Mouse (Mus musculus) lung, adult 2 months (tissue): ENCODE data around the gene Npat. TPM values are rescaled to one million over a fixed set of nuclear protein-coding genes. Genes with fewer than 3 reads are reported as not detected.
A peak's percentile ranks its signal among the peaks of the same experiment; 100 is the strongest.

Experiments
- DNase-seq: peaks from one replicate; pipeline ENCODE4 v3.0.0; 2022
- H3K4me1 ChIP-seq: fragments of 200-500 bp; 2 replicates; pipeline ENCODE4 v1.6.1; 2011; ENCODE audit warnings: low read length; ENCODE audit not compliant: control insufficient read depth, insufficient read depth
- H3K4me3 ChIP-seq: fragments of 200-500 bp; replicated peaks from 2 replicates; pipeline ENCODE3; 2011; ENCODE audit warnings: low read depth, mild to moderate bottlenecking, control low read depth, low read length; ENCODE audit errors: extremely low read depth
- CTCF ChIP-seq: fragments of 200-500 bp; IDR thresholded peaks from 2 replicates; pipeline ENCODE4 v1.5.1; 2011; ENCODE audit warnings: mild to moderate bottlenecking, low read length, control low read depth; ENCODE audit not compliant: insufficient read depth
- POLR2A ChIP-seq: fragments of 200-500 bp; IDR thresholded peaks from 2 replicates; pipeline ENCODE4 v1.6.1; 2011; ENCODE audit warnings: low read depth, mild to moderate bottlenecking, control low read depth, low read length, borderline replicate concordance; ENCODE audit errors: extremely low read depth
- WGBS: fragments of 180-500 bp; shearing (Covaris S2); methylation state at CpG from one replicate; pipeline ENCODE4 v1.1.7; 2018; 5-methylcytosine and 5-hydroxymethylcytosine counted together
- polyA plus RNA-seq: library from polyadenylated mRNA; depleted of rRNA; stranded (reverse); fragments of >200 nt; gene quantifications from 2 replicates; pipeline ENCODE4 v1.2.3, GENCODE M21; 2012; rRNA removed

The Npat gene
- polyA plus RNA-seq, result 2.0 and 2.1 TPM in 2 replicates

GRCm38 (mm10) chr9:53536558-53537320, at the start of gene Npat, which contains the start of gene Atm:
TSS of gene Npat (plus strand) at chr9:53537047.
TSS of gene Atm (minus strand) at chr9:53536740.
- DNase-seq, result peak; percentile 97
- Histone ChIP-seq H3K4me3 (peak within 1 kb of the TSS; percentile 92), H3K4me1 (peaks cover 3% of the 10 kb centered on the region)
- TF ChIP-seq CTCF (no peak), POLR2A (peak; percentile 75; the same call in 1 of the 2 replicates)
- WGBS, result under 1% methylated on average over 69 of the region's 69 CpGs

- Histone ChIP-seq H3K4me1 (no peaks in the 10 kb centered on the region), H3K4me3 (no peak overlapping the region)
- no peak for DNase-seq
- WGBS, result 91% methylated on average over 7 of the region's 7 CpGs
- TF ChIP-seq POLR2A (no peak), CTCF (no peak)
Observed at GRCm38 (mm10) chr9:53508053-53508452, 28.8 kb upstream of the Npat start.

- Histone ChIP-seq H3K4me1 (no peaks in the 10 kb centered on the region; the same call in 1 of the 2 replicates), H3K4me3 (no peak overlapping the region)
- no peak for DNase-seq
- TF ChIP-seq POLR2A, result no peak
- no peak for TF ChIP-seq CTCF
Observed at GRCm38 (mm10) chr9:53514091-53514490, 22.8 kb upstream of the Npat start.

- WGBS, result 76% methylated on average over 9 of the region's 9 CpGs
- no peak for DNase-seq
- H3K4me1 ChIP-seq, result no peaks in the 10 kb centered on the region; the same call in 1 of the 2 replicates
Observed at GRCm38 (mm10) chr9:53517373-53518009, 19.4 kb upstream of the Npat start.

GRCm38 (mm10) chr9:53535416-53536320, 1.2 kb upstream of the Npat start:
- TF ChIP-seq CTCF, result no peak
- no peak for TF ChIP-seq POLR2A
- peaks cover 3% of the 10 kb centered on the region for H3K4me1 ChIP-seq
- WGBS, result 7% methylated on average over 17 of the region's 17 CpGs
- peak overlapping the region; percentile 92 for H3K4me3 ChIP-seq
- peak; percentile 10 for DNase-seq

More at GRCm38 (mm10) chr9:53517373-53518009, 19.4 kb upstream of the Npat start:
- H3K4me3 ChIP-seq, result no peak overlapping the region
- TF ChIP-seq POLR2A, result no peak
- no peak for TF ChIP-seq CTCF

- DNase-seq, result no peak
- Histone ChIP-seq H3K4me3 (peak overlapping the region; percentile 68), H3K4me1 (peaks cover 3% of the 10 kb centered on the region)
- TF ChIP-seq CTCF (no peak), POLR2A (no peak)
- WGBS, result under 1% methylated on average over 34 of the region's 34 CpGs
Observed at GRCm38 (mm10) chr9:53537336-53537965, 604 bp downstream of the Npat start.

GRCm38 (mm10) chr9:53570662-53571061, 33.8 kb downstream of the Npat start:
- WGBS, result 84% methylated on average over 6 of the region's 6 CpGs
- Histone ChIP-seq H3K4me1 (no peaks in the 10 kb centered on the region), H3K4me3 (no peak overlapping the region)
- no peak for DNase-seq
- TF ChIP-seq POLR2A (no peak), CTCF (no peak)

- Histone ChIP-seq H3K4me1 (no peaks in the 10 kb centered on the region), H3K4me3 (no peak overlapping the region)
- TF ChIP-seq CTCF (no peak), POLR2A (no peak)
- DNase-seq, result no peak
- 87% methylated on average over 7 of the region's 7 CpGs for WGBS
Observed at GRCm38 (mm10) chr9:53572516-53573307, 35.9 kb downstream of the Npat start.
